Mouse (Mus musculus): ENCODE results near the gene Grid2. TPM values are rescaled to one million over a fixed set of nuclear protein-coding genes. Genes with fewer than 3 reads are reported as not detected.

The Grid2 gene
- polyA plus RNA-seq, 1 experiment from 2014 or later: 1.5 TPM

- no peaks in the 10 kb centered on the region for H3K9me3 ChIP-seq
- H3K36me3 ChIP-seq: no peaks in the 10 kb centered on the region
- H3K9ac ChIP-seq: no peak overlapping the region
- WGBS: 62% methylated on average over 1 of the region's 1 CpGs
- H3K4me3 ChIP-seq: no peak overlapping the region
- no peak overlapping the region for H3K27ac ChIP-seq (replicated peaks)
- H3K4me1 ChIP-seq: no peaks in the 10 kb centered on the region
- no peak overlapping the region for H3K4me2 ChIP-seq
- ATAC-seq (ENCODE audit: extremely low read depth, insufficient number of reproducible peaks, low FRiP score, low TSS enrichment): no peak
- H3K27me3 ChIP-seq (replicated peaks): no peaks in the 10 kb centered on the region
Observed at GRCm38 (mm10) chr6:64251041-64251440, 995.4 kb downstream of the Grid2 start.

DNA sequence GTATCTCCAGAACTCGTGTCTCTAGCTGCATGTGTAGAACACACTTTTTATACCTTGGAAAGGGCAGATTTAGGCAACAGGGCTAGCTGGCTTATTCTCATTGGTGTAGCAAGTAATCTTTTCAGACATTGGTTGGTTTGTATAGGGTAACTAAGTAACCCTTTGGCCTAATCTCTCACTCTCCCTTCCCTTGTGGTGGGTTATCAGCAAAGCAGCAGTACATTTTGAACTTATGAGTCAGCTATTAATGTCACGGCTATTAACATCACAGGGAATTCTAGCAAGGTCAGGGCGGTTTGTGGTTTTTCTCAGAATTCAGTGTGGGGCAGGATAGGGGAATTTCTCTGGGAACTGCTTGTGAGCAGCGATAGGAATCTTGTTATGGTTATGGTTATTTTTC, 1007.8 kb downstream of the Grid2 start:
- no peak overlapping the region for H3K4me2 ChIP-seq
- no peak overlapping the region for H3K4me3 ChIP-seq
- no peak overlapping the region for H3K9ac ChIP-seq
- 72% methylated on average over 4 of the region's 4 CpGs for WGBS
- no peak overlapping the region for H3K27ac ChIP-seq (replicated peaks)
- H3K36me3 ChIP-seq: no peaks in the 10 kb centered on the region
- 0 out of 2 replicates have a peak, but pooled peaks cover 3% of the 10 kb centered on the region for H3K9me3 ChIP-seq
- no peak for ATAC-seq (ENCODE audit: extremely low read depth, insufficient number of reproducible peaks, low FRiP score, low TSS enrichment)
- H3K27me3 ChIP-seq (replicated peaks): no peaks in the 10 kb centered on the region
- H3K4me1 ChIP-seq: no peaks in the 10 kb centered on the region

GRCm38 (mm10) chr6:64264224-64264623, 1008.5 kb downstream of the Grid2 start:
- Histone ChIP-seq H3K27ac (replicated peaks) (no peak overlapping the region), H3K4me1 (no peaks in the 10 kb centered on the region), H3K9ac (no peak overlapping the region), H3K4me2 (no peak overlapping the region), H3K27me3 (replicated peaks) (no peaks in the 10 kb centered on the region), H3K4me3 (no peak overlapping the region), H3K36me3 (no peaks in the 10 kb centered on the region), H3K9me3 (0 out of 2 replicates have a peak, but pooled peaks cover 3% of the 10 kb centered on the region)
- ATAC-seq (ENCODE audit: extremely low read depth, insufficient number of reproducible peaks, low FRiP score, low TSS enrichment): no peak
- 72% methylated on average over 2 of the region's 2 CpGs for WGBS

DNA sequence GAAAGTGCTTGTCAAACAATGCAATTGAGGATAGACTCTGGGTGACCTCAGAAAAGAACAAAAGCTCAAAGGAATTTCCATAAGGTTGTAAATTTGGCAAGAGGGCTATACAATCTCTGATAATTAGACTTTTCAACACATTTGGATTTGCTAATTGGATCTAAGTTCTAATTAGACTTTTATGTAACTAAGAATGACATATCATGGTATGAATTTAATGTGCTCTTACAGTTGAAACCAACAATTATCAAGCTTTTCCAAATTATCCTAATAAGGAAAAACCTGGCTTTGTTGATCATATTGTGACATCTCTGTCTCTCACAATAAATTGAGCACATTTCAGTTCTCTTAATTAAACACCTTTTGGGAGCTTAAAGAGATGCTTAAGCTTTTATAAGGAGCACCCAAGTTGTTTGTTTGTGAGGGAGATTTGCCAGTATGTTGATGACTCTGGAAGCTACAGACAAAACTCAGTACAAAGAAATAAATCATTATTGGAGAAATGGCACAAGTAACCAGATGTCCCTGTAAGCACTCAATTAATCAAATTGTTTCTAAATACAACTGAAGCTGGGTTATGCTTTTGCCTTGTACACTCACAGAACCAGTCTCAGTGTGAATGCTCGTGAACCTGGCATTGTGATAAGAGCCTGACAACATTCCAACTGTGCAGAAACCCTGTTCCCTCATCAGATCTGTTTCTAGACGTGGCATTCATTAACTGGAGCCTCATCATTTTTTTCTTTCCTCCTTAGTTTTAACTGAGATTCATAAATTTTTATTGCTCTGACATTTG, 1018.8 kb downstream of the Grid2 start:
- Histone ChIP-seq H3K4me3 (no peak overlapping the region), H3K27ac (replicated peaks) (no peak overlapping the region), H3K4me2 (no peak overlapping the region), H3K27me3 (replicated peaks) (no peaks in the 10 kb centered on the region), H3K36me3 (no peaks in the 10 kb centered on the region), H3K9ac (no peak overlapping the region), H3K9me3 (no peaks in the 10 kb centered on the region), H3K4me1 (no peaks in the 10 kb centered on the region)
- 27% methylated on average over 2 of the region's 2 CpGs for WGBS
- ATAC-seq (ENCODE audit: extremely low read depth, insufficient number of reproducible peaks, low FRiP score, low TSS enrichment): no peak

DNA sequence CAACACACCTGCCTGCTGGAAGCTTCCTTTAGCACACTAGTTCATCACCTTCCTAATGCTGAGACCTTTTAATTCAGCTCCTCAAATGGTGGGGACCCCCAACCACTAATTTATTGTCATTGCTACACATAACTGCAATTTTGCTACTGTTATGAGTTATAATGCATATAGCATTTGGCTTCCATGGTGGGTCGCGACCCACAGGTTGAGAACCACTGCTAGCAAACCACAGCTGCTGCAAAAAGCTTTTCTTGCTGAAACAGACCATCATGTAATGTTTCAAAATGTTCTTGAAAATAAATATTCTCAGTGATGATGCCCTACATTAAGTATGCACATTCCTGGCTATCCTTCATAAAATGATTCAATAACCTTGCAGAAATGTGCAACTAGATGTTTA, 1024.3 kb downstream of the Grid2 start:
- Histone ChIP-seq H3K4me1 (peaks cover 4% of the 10 kb centered on the region; the same call in 1 of the 2 replicates), H3K9me3 (no peaks in the 10 kb centered on the region), H3K27ac (replicated peaks) (no peak overlapping the region), H3K9ac (no peak overlapping the region), H3K4me3 (no peak overlapping the region), H3K36me3 (no peaks in the 10 kb centered on the region), H3K4me2 (no peak overlapping the region), H3K27me3 (replicated peaks) (no peaks in the 10 kb centered on the region)
- no peak for ATAC-seq (ENCODE audit: extremely low read depth, insufficient number of reproducible peaks, low FRiP score, low TSS enrichment)
- WGBS: 86% methylated on average over 2 of the region's 2 CpGs

GRCm38 (mm10) chr6:64293761-64294160, 1038.1 kb downstream of the Grid2 start:
- H3K4me3 ChIP-seq: no peak overlapping the region
- H3K36me3 ChIP-seq: no peaks in the 10 kb centered on the region
- H3K27ac ChIP-seq (replicated peaks): no peak overlapping the region
- H3K9ac ChIP-seq: no peak overlapping the region
- no peaks in the 10 kb centered on the region for H3K9me3 ChIP-seq
- no peaks in the 10 kb centered on the region for H3K27me3 ChIP-seq (replicated peaks)
- H3K4me1 ChIP-seq: no peaks in the 10 kb centered on the region
- ATAC-seq (ENCODE audit: extremely low read depth, insufficient number of reproducible peaks, low FRiP score, low TSS enrichment): no peak
- 62% methylated on average over 1 of the region's 1 CpGs for WGBS
- H3K4me2 ChIP-seq: no peak overlapping the region

DNA sequence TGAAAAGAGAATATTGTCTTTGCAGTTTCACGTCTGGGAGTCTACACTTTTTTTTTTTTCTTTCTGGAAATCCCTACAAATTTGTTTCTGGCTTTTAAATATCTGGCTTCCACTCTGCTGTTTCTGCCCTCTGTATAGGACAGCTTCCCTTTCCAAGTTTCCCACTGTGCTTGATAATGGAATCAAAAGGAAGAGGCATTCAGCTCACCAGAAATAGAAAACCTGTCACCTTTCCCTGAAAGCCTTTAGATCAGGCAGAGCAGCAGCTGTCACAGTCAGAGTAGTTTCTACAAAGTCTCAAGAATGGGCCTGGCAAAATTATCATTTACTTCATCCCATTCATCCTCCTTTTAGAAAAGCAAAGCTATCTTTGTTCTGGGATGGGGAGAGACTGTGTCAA, 1042.0 kb downstream of the Grid2 start:
- no peaks in the 10 kb centered on the region for H3K9me3 ChIP-seq
- no peaks in the 10 kb centered on the region for H3K4me1 ChIP-seq
- no peaks in the 10 kb centered on the region for H3K27me3 ChIP-seq (replicated peaks)
- H3K27ac ChIP-seq (replicated peaks): no peak overlapping the region
- WGBS: 44% methylated on average over 1 of the region's 1 CpGs
- H3K4me3 ChIP-seq: no peak overlapping the region
- no peaks in the 10 kb centered on the region for H3K36me3 ChIP-seq
- H3K4me2 ChIP-seq: no peak overlapping the region
- no peak overlapping the region for H3K9ac ChIP-seq
- ATAC-seq (ENCODE audit: extremely low read depth, insufficient number of reproducible peaks, low FRiP score, low TSS enrichment): no peak

DNA sequence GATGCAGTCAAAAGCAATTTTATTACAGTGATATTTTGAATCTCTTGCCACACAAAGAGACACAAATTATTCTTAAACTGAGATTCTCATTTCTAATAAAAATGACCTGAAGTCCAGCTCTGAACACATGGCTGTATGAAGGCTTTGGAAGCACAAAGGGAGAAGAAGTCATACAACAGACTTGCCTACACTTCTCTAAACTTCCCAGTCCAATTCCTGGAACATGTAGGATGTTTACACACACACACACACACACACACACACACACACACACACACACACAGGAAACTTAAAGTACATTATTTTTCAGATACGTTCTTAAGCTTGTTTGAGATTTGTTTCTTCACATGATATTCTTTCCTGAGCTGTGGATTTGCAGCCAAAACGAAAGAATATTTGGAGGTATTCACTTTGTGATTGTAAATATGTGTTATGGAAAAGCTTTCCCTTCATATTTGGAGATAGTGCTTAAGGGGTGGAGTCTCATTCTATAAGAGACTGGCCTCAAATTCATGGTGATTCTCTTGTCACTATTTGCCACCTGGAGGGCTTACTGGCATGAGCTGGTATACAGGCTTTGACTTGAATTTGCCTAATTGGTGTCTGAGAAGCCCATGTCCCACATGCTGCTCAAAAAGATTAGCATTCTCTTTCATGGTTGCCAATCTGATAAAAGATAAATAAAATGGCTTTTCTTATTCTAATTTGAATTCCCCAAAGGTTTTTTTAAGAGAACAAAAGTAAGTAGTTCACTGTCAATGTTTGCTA, 1049.2 kb downstream of the Grid2 start:
- Histone ChIP-seq H3K4me2 (no peak overlapping the region), H3K4me3 (no peak overlapping the region), H3K9me3 (no peaks in the 10 kb centered on the region), H3K27me3 (replicated peaks) (no peaks in the 10 kb centered on the region), H3K27ac (replicated peaks) (no peak overlapping the region), H3K9ac (no peak overlapping the region), H3K4me1 (no peaks in the 10 kb centered on the region), H3K36me3 (no peaks in the 10 kb centered on the region)
- 67% methylated on average over 2 of the region's 2 CpGs for WGBS
- ATAC-seq (ENCODE audit: extremely low read depth, insufficient number of reproducible peaks, low FRiP score, low TSS enrichment): no peak

- Histone ChIP-seq H3K36me3 (no peaks in the 10 kb centered on the region), H3K27ac (replicated peaks) (no peak overlapping the region), H3K9ac (no peak overlapping the region), H3K9me3 (no peaks in the 10 kb centered on the region), H3K4me2 (no peak overlapping the region), H3K4me3 (no peak overlapping the region), H3K27me3 (replicated peaks) (no peaks in the 10 kb centered on the region), H3K4me1 (no peaks in the 10 kb centered on the region)
- ATAC-seq (ENCODE audit: extremely low read depth, insufficient number of reproducible peaks, low FRiP score, low TSS enrichment): no peak
- 72% methylated on average over 1 of the region's 1 CpGs for WGBS
Observed at GRCm38 (mm10) chr6:64308631-64309030, 1053.0 kb downstream of the Grid2 start.

DNA sequence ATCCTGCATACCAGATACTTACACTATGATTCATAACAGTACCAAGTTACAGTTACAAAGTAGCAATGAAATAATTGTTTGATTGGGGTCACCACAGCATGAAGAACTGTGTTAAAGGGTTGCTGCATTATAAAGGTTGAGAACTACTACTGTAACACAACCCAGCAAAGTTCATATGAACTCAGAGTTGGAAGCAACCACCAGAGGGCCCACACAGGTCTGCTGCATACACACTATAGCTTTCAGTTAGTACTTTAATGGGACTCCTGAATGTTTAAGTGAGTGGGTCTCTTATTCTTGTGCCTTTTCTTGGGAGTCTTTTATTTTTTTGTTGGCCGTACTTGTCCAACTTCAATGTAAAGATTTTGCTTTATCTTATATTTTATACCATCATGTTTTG, 1057.5 kb downstream of the Grid2 start:
- H3K27ac ChIP-seq (replicated peaks): no peak overlapping the region
- ATAC-seq (ENCODE audit: extremely low read depth, insufficient number of reproducible peaks, low FRiP score, low TSS enrichment): no peak
- H3K4me3 ChIP-seq: no peak overlapping the region
- no peaks in the 10 kb centered on the region for H3K9me3 ChIP-seq
- H3K27me3 ChIP-seq (replicated peaks): no peaks in the 10 kb centered on the region
- no peaks in the 10 kb centered on the region for H3K4me1 ChIP-seq
- no peak overlapping the region for H3K9ac ChIP-seq
- 81% methylated on average over 1 of the region's 1 CpGs for WGBS
- no peaks in the 10 kb centered on the region for H3K36me3 ChIP-seq
- no peak overlapping the region for H3K4me2 ChIP-seq

DNA sequence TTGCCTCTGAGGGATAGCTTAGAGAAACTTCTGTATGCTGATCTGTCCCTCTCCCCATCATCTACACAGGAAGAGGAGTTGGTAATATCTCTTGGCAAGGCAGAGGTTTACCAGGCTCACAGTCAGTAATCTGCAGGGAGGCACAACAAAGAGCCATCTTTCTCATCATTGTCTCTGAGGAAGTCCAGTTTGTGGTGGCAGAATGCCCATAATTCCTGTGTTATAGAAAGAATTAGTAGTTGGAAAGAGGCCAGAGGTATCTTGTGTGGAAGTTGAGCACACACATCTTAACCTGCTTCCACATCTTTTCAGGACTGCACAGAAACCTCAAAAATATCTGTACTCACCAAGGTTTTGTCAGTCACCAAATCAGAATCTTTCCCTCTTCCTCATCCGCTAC, 1071.3 kb downstream of the Grid2 start:
- Histone ChIP-seq H3K4me2 (no peak overlapping the region), H3K27me3 (replicated peaks) (no peaks in the 10 kb centered on the region), H3K4me1 (no peaks in the 10 kb centered on the region), H3K4me3 (no peak overlapping the region), H3K9ac (no peak overlapping the region), H3K9me3 (no peaks in the 10 kb centered on the region), H3K27ac (replicated peaks) (no peak overlapping the region), H3K36me3 (no peaks in the 10 kb centered on the region)
- WGBS: 82% methylated on average over 1 of the region's 1 CpGs
- no peak for ATAC-seq (ENCODE audit: extremely low read depth, insufficient number of reproducible peaks, low FRiP score, low TSS enrichment)

DNA sequence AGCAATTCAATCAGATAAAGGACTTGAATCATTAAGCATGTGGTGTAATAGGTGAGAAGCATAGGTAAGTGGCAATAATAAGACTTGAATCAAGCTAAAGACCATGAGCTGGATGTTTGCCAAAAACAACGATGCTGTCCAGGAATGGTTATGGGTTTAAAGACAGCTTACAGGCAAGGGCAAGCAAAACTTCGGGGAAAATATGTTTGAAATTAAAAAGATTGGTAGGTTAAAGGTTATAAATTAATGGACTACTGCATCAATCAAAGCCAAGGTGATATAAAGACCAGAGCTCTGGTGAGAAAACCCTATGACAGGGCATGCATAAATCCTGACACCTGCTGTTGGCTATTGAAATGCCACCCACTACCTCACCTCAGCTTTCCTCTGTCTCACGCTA, 1072.2 kb downstream of the Grid2 start:
- Histone ChIP-seq H3K4me1 (no peaks in the 10 kb centered on the region), H3K9ac (no peak overlapping the region), H3K27ac (replicated peaks) (no peak overlapping the region), H3K9me3 (no peaks in the 10 kb centered on the region), H3K27me3 (replicated peaks) (no peaks in the 10 kb centered on the region), H3K4me3 (no peak overlapping the region), H3K4me2 (no peak overlapping the region), H3K36me3 (no peaks in the 10 kb centered on the region)
- 58% methylated on average over 3 of the region's 3 CpGs for WGBS
- ATAC-seq (ENCODE audit: extremely low read depth, insufficient number of reproducible peaks, low FRiP score, low TSS enrichment): no peak
